Mouse (Mus musculus): Measurements from ENCODE around the gene Rftn1.

DNA sequence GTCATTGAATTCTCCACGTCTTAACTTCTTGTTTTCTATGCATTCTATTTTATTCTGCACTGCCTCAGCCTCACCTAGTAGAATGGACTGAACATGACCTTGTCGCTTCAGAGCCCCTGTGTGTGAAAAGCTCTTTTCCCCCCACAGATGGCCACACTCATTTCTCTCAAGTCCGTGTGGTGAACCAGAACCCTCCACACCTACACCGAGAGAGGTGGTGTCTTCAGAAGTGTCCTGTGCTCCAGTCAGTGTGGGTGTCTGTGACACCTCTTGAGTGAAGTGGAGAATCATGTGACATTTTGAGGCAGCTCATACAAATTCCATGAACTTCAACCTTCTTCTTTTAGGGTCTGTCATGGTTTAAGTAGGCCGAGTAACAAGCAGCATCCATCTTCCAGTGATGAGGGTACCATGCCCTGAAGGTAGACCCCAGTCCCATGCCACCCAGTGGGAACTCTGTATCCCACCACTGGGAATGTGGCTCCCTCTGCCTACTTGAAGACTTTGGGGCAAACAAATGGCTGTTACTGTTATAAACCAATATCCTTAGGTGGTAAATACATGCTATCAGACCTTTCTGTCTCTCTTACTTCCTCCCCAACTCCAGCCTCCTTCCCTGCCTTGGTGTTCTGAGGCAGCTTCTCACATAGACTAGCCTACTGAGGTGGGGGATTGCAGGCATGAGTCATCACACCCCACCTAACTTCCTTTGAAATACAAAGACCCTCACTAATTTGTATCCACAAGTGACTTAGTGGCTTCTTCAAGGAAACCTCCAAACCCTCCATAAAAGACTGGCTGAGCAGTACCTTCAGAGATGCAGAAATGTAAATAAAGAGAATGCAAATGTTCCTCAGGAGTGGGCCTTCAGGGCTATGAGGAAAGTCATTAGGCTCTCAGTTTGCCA is 122.4 kb downstream of the Rftn1 start:
- no peak for TF ChIP-seq CTCF (IDR thresholded peaks at IDR 0.05; ENCODE audit: extremely low read depth, insufficient read length, insufficient replicate concordance, low read depth, low read length)
- TF ChIP-seq POLR2A (IDR thresholded peaks at IDR 0.05; ENCODE audit: low read depth, low read length): no peak
